Mouse (Mus musculus) adrenal gland, postnatal 4 days (tissue): ENCODE data around the gene Vmp1. TPM values are rescaled to one million over a fixed set of nuclear protein-coding genes. Genes with fewer than 3 reads are reported as not detected.

Experiments used
- DNase-seq, 2 experiments: peaks; one replicate each; pipeline ENCODE4 v3.0.0; 2021 to 2022; ENCODE audit warnings: low spot score in 2 of 2, mixed read lengths in 2 of 2
- total RNA-seq, 2 experiments: library from RNA; stranded (reverse); gene quantifications; 2 replicates each; pipeline ENCODE4 v1.2.3; 2021

The Vmp1 gene
- total RNA-seq, 2 experiments from 2014 or later: 109 to 120 TPM

DNA sequence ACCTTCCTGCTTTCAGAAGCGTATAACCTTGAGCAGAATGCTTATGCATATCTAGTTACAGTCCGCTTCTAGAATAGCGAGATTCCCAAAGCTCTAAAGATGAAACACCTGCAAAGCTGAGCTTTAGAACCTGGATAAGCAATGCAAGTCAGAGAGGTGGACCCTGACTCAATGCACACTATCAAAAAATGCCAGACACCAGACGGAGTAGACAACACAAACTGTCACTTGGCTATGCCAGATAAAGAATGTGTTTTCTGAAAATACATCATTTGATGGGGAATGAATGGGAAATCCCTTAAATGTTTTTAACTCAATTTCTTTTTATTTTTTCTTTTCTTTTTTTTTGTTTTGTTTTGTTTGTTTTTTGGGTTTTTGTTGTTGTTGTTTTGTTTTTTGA, 8.1 kb downstream of the Vmp1 start:
- DNase-seq: no peak

- DNase-seq: no peak
Observed at GRCm38 (mm10) chr11:86672772-86673171, 10.9 kb downstream of the Vmp1 start.

DNA sequence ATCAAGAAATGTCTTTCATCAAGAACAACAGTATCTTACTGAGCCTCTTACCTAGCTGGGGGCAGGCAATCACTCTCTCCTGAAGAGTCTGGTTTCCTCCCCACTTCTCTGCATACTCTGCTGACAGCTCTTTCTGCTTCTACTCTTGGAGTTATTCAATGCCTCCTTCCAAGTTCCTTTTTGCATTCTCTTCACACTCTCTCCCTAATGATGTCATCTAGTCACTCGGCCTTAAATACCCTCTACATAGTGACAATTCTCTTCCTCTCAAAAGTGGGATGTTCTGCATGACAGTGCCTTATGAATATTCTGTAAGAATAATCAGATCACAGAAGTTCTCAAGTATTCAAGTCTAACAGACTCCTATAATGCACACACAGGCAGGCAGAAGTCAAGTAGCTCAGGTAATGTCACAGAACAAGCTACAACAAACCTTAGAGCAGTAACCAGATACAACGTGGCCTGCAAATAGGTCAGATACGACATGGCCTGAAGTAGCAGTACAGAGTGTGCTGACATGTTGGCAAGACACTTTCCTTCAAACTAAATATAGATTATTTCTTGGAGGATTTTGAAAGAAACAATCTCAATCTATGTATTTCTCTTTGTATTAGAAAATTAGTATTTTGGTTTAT, 12.5 kb downstream of the Vmp1 start:
- no peak for DNase-seq

- DNase-seq: no peak
Observed at GRCm38 (mm10) chr11:86668169-86668568, 15.5 kb downstream of the Vmp1 start.

- no peak for DNase-seq
Observed at GRCm38 (mm10) chr11:86667553-86667952, 16.1 kb downstream of the Vmp1 start.

DNA sequence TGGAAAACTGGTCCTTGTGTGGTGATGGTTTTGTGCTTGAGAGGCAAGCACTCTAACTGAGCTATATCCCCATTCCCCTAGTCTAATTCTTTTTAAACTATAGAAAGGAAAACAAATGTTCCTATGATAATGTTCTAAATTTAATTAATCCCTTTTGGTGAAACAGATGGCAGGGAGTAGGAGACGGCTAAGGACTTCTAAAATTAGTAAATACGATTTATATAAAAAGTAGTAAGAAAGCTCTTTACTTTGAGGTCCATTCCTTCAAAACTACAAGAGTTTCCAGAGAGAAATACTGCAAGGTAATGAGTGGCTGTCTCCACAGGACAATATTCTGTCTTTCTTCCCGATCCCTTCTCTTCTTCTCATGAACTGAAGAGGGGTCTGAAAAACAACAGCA, 19.2 kb downstream of the Vmp1 start:
- DNase-seq: no peak

DNA sequence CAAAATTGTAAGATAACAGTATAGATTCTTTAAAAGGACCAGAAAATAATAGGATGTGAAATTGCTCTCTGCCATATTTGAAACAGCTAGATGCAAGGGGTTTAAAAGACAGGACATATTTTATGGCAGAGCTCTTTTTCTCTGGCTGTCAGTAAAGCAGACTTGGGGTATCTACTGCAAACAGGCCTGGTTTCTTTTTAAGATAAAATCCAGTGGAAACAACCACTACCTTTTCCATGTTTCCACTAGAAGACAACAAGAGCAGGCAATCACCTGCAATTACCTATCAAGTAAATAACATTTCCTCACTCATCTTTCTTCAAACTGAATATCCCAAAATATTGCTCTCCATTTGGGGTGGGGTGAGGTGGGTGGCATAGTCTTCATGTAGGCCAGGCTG, 19.7 kb downstream of the Vmp1 start:
- DNase-seq: no peak

DNA sequence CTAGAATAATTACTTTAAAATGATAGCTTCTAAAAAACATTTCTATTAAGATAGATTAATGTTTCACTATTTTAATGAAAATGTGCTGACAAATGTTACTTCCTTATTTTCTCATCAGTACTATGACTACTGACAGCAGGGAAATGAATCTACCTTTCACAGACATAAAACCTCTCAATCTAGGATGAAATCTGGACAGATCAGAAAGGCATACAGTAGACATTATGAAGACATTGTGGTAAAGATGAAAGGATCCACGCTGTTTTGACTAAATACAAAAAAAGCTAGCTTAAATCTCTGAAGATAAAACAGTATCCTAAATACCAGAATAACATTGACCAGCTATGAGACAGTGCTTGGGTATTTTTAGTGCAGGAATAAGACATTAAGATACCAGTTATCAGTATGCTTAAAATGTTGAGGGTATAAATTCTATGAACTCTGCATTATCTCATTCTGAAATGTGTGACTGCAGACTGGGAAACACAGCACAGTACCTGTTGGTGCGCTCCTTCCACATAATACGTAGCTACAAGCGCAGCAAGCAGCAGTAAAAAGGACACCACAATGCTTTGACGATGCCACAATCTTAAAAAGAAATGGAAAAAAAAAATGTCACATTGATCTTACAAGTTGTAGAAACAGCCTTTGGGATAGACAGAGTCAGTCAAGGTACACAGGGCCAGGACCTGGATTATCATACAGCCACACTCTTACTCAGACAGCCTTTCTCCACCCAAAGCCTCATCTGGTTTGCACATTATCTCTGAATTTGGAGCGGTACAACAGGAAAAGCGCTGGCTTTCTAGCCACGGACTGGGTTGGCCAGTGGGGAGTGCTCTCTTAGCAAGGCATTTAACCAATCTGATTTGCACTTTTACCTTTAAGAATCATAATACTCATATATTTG, 20.4 kb downstream of the Vmp1 start:
- no peak for DNase-seq

DNA sequence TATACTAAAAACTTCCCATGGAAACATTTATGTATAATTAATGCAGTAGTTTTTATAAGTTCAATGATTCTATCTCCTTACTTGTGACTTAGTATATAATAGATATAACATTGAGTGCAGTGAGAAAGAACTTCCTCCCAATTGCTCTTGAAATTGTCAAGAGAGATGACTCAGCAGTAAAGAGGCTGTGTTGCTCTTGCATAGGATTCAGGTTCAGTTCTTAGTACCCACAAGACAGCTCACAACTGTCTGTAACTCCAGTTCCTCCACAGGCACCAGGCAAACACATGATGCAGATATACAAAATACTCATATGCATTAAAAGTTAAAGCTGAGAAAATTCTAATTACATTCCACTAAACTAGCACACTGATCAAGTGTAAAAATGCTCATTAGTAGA, 25.8 kb downstream of the Vmp1 start:
- no peak for DNase-seq

DNA sequence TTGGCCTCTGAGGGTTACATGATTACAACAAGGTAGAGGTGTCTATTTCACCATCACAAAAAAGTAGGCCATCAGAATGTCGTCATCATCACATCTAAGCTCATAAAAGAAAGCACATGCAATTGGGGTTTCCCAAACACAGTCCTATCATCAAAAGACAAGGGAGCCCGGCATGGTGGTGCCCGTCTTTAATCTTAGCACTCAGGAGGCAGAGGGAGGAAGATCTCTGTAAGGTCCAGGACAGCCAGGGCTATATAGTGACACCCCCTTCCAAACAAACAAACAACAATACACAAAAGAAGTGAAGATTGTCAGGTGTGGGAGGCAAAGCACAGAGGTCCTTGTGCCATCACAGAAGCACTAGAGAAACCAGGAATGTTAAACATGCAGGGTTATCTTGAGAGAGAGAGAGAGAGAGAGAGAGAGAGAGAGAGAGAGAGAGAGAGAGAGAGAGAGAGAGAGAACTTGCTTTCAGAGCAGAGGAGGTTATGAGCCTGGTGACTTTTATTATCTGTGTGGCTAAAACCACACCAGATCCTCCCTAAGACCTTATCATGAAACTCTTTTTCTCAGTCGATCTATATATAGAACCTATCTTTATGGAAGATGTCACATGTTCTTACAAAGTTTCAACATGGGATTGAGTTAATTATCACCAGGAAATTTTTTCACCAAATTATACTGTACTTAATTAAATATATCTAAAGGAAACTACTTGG, 26.6 kb downstream of the Vmp1 start:
- DNase-seq: no peak

GRCm38 (mm10) chr11:86655671-86656070, 28.0 kb downstream of the Vmp1 start:
- DNase-seq: no peak

GRCm38 (mm10) chr11:86654096-86654495, 29.5 kb downstream of the Vmp1 start:
- DNase-seq: no peak

- peak in 1 of 2 experiments; percentile 12 for DNase-seq
Observed at GRCm38 (mm10) chr11:86653446-86653845, 30.2 kb downstream of the Vmp1 start.

- DNase-seq: no peak
Observed at GRCm38 (mm10) chr11:86652578-86652979, 31.1 kb downstream of the Vmp1 start.

- no peak for DNase-seq
Observed at GRCm38 (mm10) chr11:86650676-86651075, 33.0 kb downstream of the Vmp1 start.

DNA sequence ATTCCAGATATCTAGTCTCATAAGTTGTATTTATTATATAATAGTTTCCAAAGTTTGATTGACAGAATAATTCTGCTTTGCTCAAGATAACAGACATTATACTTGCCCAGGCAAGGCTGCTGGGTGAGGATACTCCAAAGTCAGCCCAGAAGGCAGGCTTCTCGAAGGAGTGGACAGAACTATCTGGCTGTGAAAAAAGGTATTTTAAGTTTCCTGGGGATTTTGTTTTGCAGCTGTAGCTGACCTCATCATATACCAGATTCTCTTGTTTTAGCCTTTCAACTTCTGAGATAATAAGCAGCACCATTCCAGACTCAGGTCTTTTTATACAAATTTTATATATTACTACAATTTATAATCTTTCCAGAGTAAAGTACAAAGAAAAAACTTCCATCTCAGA, 34.1 kb downstream of the Vmp1 start:
- DNase-seq: no peak

DNA sequence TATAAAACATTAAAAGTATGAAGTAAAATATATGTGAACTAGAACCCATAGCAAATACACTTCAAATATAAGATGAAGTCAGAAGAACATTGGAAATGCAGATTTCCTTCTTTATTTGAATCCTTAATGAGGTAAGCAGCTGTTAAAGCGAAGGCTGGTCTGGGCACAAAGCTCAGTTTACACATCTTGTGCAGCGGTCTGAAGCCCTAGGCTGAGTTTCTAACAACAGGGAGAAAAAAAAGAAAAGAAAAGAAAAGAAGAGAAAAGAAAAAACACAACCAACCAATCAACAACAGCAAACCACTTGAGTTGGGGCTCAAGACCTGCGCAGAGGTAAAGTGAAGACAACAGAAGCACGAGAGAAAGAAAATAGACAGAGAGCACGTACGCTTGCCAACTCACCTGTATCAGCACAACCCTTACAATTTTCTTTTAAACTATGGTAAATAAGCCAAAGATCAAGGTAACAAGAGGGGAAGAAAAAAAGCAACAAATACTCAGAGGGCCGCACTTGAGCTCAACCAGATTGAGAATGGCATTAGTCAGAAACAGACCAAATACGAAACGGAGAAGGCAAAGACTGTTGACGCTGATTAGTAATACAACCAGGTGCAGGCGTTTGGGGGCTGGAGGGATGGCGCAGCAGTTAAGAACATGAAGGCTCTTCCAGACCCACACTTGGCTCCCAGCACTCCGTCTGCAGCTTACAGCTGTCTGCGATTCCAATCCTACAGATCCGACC, 35.8 kb downstream of the Vmp1 start:
- no peak for DNase-seq

DNA sequence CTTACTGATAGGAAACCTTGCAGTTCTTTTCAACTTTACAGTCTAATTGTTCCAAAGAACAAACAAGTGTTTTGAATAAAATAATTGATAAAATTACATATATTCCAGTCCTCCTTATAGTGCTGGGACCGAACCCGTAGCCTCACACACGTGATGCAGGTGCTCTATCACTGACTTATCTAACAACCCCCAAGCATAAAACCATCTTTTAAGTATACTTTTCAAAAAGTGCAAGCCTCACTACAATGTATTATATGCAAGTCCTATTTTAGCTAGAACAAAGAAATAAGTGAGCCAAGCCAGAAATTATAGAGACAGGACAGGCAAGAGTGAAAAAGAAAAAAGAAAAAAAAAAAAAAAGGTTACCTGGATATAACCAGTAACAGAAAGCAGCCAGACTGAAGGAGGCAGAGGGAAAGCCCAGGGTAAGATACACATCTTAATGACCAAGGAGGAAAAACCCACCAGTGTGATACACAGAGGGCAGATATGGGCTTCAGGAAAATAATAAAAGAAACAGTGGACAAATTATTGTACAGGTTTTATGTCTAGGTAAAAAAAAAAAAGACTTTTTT, 36.7 kb downstream of the Vmp1 start:
- DNase-seq: no peak

GRCm38 (mm10) chr11:86646136-86646834, 37.4 kb downstream of the Vmp1 start:
- no peak for DNase-seq

GRCm38 (mm10) chr11:86644553-86644952, 39.1 kb downstream of the Vmp1 start:
- DNase-seq: no peak
